Mouse (Mus musculus) T-helper 17 cell (primary cell): ENCODE results near the gene Ptx3.
"Not testable (repeated sequence)": the region's sequence is repeated elsewhere in the genome, so short reads cannot be mapped to it uniquely, and the experiment has no call there.

Experiments used
- in situ Hi-C, 2 experiments: fragments of 300-600 bp; cut with MboI, MseI; formaldehyde crosslinking; loops; 1 replicate in 1 of 2; 2 replicates in 1 of 2; pipeline ENCODE4 v1.15.1; 2025; ENCODE audit warnings: high pct_unique_total_duplicates in 2 of 2

Gene Ptx3

DNA sequence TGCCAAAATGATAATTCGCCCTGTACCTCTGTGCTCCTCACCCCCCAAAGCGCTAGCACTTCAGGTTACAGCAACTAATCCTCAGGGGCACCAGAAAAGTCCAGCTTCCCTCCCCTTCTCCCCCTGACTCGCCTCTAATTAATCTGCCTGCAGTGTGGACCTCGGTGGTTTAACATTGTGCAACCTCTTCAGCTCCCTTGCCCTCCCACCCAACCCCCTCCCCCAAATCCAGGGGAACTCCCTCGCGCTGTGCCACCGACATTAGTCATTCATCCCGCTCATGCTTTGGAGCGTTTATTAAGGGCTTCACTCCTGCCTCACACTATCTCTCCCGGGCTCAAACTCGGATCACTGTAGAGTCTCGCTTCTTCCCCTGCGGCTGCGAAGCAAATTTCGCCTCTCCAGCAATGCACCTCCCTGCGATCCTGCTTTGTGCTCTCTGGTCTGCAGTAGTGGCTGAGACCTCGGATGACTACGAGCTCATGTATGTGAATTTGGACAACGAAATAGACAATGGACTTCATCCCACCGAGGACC lies at the start of gene Ptx3:
Ptx3 (plus strand) TSS at position 256 of the 537 bp plus-strand sequence.
- in situ Hi-C loops: loop anchor here in 1 of 2 experiments (10.0 kb wide), 1 partner anchor 485 kb away; no protein-coding TSS in a partner anchor

- in situ Hi-C loops: no loop called here
Measured at GRCm38 (mm10) chr3:66172907-66173306, 46.8 kb upstream of the Ptx3 start.

- in situ Hi-C loops: no loop called here
Measured at GRCm38 (mm10) chr3:66179647-66180046, 40.1 kb upstream of the Ptx3 start.

DNA sequence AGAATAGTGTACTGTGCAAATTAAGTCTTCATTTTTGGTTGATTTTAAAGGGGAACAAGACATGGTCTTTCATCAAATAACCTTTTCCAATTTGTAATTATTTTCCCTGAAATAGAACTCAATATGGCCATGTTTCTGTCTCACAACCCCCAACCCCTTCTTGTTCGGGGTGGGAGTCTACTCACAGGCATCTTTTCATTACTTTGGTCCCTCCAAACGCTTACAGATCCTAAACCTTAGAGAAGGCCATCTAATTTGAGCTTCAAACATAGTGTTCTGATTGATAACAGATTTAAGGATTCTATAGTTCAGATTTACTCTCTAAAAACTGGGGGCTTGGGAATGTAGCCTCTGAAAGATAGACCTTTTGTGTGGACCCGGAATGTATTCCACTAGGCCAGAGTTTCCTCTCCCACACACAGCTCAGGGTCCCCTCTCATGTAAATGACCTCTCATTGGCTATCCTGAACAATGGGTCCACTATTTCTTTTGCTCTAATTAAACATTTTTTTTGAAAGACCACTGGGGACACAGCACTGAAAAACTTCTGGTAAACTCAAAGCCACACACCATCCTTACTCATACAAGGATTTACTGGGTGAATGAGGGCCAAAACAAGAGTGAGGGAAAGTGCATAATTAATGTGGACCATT lies 25.7 kb upstream of the Ptx3 start:
- in situ Hi-C loops: no loop called here

DNA sequence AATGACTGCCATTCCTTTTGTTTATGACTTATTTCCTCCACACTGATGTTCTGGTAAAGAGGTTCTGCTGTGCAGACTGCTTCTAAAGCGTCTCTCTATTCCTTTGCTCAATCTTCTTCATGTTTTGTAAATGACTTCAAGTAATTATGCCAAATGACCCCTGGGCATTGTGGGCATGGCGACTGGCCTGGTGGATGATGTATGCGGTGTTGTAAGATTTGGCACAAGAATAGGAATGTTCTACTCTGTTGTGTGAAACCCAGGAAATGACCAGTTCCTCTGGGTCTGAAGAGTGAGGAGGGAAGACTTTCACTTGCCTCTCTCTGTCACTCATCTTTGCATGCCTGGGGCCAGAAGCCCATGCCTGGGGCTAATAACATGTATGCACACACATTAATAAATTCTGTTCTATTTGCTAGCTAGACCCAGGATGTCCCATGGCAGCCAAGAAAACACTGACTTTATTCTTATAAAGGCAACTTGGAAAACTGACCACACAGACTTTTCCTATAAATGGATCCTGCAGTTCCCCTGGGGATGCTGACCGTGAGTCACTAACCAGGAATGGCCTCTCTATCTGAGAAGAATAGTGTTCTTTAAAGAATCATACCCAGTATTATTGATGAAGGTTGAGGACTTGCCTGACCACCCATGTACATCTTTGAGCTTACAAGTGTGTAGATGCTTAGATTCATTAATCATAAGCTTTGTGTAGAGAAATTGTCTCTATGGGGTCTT lies 10.7 kb upstream of the Ptx3 start:
- in situ Hi-C loops: no loop called here

- in situ Hi-C loops: no loop called here
Measured at GRCm38 (mm10) chr3:66213524-66213923, 6.2 kb upstream of the Ptx3 start.

DNA sequence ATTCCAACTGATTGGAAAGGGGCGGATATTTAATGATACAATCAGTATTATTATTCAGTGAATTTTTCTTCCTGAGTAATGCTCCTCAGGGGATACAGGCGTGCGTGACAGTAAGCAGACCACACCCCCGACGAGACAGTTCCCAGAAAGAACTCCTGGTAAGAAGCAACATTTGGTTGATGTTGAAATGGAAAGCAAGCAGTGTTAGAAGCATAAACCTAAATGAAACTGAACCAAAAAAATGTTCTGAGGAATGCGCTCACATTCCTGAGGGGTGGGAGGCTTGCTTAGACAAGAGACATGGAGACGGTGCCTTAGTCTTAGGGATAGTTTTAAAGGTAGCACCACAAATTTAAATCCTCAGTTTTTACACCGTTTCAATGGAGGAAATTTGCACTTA lies 4.0 kb upstream of the Ptx3 start:
- in situ Hi-C loops: no loop called here

GRCm38 (mm10) chr3:66220554-66221242 lies 988 bp downstream of the Ptx3 start:
- in situ Hi-C loops: loop anchor here in 1 of 2 experiments (10.0 kb wide), 1 partner anchor 486 kb away; no protein-coding TSS in a partner anchor

GRCm38 (mm10) chr3:66221243-66221611 lies 1.5 kb downstream of the Ptx3 start:
- in situ Hi-C loops: loop anchor here in 1 of 2 experiments (10.0 kb wide), 1 partner anchor 486 kb away; no protein-coding TSS in a partner anchor

DNA sequence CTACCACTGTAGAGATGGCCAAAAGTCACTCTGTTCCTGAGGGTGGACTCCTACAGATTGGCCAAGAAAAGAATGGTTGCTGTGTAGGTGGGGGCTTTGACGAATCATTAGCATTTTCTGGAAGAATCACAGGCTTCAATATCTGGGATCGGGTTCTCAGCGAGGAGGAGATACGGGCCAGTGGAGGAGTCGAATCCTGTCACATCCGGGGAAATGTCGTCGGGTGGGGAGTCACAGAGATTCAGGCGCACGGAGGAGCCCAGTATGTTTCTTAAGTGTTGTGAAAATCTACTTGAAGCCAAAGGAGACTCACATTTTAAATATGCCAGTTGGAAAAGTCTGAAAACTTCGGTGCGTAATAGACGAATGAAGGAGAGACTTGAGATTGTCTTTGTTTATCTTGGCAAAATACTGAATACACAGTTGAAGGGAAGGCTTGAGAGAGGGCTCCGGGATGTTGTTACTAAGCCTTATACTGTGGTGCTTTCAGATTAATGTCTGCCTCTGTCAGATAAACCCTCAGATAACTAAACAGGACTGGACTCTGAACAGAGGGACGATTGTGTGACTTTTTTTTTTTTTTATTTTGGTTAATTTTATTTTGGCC lies 5.3 kb downstream of the Ptx3 start:
- in situ Hi-C loops: loop anchor here in 1 of 2 experiments (10.0 kb wide), 1 partner anchor 490 kb away; no protein-coding TSS in a partner anchor

DNA sequence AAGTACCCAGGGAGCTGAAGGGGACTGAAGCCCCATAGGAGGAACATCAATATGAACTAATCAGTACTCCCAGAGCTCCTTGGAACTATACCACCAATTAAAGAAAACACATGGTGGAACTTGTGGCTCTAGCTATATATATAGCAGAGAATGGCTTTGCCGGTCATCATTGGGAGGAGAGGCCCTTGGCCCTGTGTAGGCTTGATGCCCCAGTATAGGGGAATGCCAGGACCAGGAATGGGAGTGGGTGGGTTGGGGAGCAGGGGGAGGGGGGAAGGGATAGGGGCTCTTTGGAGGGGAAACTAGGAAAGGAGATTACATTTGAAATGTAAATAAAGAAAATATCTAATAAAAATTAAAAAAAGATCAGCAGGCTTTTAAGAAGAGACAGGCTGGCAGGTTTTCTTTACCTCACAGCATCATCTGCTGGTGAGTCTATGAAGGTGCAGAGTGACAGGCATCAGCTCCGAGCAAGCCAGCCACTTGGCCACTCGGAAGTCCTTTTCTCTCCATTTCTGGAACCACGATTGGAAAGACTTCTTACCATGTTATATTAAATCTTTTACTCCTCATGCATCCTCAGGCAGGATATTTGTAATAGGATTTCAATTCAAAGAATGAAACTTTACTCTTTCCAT lies 16.6 kb downstream of the Ptx3 start:
- in situ Hi-C loops: not testable (repeated sequence)

- in situ Hi-C loops: loop anchor here in 1 of 2 experiments (10.0 kb wide), 1 partner anchor 1784 kb away; no protein-coding TSS in a partner anchor
Measured at GRCm38 (mm10) chr3:66240476-66240875, 20.8 kb downstream of the Ptx3 start.

DNA sequence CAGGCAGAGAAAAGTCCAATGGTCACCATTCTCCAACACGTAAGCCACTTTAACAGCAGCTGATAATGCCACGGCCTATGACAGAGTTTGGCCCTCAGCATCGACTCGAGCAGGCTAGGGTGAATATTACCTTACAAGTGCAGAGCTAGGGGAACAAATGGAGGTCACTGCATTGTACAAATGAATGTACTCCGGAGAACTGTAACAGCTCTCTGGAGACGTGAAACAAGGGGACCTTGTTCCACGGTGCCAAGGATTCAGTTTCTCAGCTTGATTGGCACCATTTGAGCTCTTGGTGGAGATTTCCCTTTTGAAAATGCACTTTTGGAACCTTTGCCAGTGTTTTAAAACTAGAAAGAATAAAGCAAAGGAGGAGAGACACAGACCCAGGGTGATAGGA lies 32.1 kb downstream of the Ptx3 start:
- in situ Hi-C loops: no loop called here

- in situ Hi-C loops: no loop called here
Measured at GRCm38 (mm10) chr3:66254504-66255105, 34.9 kb downstream of the Ptx3 start.

GRCm38 (mm10) chr3:66262319-66262718 lies 42.6 kb downstream of the Ptx3 start:
- in situ Hi-C loops: loop anchor here in 1 of 2 experiments (10.0 kb wide), 1 partner anchor 1018 kb away; no protein-coding TSS in a partner anchor

DNA sequence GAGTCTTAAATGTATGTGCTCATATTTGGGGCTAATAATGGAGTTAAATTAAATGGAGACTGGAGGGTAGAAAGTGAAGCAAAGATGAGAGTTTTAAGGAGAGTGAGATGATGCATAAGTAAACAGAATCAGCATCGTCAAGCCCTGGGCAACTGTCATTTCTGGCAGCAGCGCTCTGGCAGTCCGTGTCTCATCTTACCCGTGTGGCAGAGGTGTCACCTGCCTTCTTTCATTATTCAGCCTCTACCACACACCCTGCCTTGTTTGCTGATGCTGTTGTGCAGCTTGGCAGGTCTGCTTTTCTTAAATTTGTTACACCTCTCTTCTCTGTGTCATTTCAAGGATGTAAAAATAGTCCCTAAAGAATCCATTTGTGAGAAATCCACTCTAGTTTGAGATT lies 43.6 kb downstream of the Ptx3 start:
- in situ Hi-C loops: loop anchor here in 1 of 2 experiments (10.0 kb wide), 1 partner anchor 1018 kb away; no protein-coding TSS in a partner anchor
